Mouse (Mus musculus) adrenal gland, postnatal 36 days (tissue): Measurements from ENCODE around the gene Olfr157. TPM values are rescaled to one million over a fixed set of nuclear protein-coding genes. Genes with fewer than 3 reads are reported as not detected.
"Not testable (repeated sequence)": the region's sequence is repeated elsewhere in the genome, so short reads cannot be mapped to it uniquely, and the experiment has no call there.

Source experiments
- DNase-seq, 2 experiments: peaks; one replicate each; pipeline ENCODE4 v3.0.0; 2021; ENCODE audit warnings: mixed read lengths in 1 of 2
- total RNA-seq, 2 experiments: library from RNA; stranded (reverse); gene quantifications; 2 replicates each; pipeline ENCODE4 v1.2.3; 2021

Gene Olfr157
- total RNA-seq, 2 experiments from 2014 or later = not detected

DNA sequence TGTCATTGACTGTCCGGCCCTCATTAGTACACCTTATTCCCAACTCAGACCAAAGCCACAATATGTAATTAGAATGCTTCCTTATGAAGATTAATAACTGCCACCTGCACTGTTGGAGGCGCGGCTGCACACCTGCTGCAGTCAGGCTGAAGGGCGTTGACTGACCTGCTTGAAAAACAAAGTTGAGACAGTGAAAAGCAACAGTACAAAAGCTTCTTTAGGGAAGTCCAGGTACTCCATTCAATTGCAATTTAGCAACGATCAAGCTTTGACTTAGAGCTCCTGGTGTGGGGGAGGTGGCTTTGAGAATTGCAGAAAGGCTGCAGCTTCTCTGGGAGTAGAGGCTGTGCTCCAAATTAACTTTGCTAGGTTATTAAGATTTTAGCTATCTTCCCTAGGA, 44.2 kb downstream of the Olfr157 start:
- DNase-seq = not testable (repeated sequence)

DNA sequence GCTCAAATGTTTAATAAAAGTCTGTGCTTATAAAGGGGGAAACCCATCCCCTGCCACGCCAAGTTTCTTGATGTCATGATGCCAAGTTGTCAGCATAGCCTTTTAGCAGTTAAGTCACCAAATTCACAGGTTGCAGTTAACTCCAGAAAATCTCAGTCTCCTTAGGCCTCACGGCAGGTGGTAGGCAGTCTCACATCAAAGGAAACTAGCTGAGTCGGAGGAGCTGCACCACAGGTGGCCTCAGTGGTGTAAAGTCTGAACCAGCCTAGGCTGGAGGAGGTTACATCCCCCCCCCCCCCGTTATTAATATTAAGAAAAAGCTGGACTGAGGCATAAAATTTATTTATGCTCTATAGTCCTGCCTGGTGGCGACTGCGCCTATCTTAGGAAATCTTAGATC, 44.7 kb downstream of the Olfr157 start:
- DNase-seq = no peak

Other genes starting within 250 kb of the Olfr157 start
- 10 to 100 TPM; 27.7 to 37.9 TPM for gene Npr2, start 208.3 kb downstream of the Olfr157 start, total RNA-seq
- gene Spag8, start 186.6 kb downstream of the Olfr157 start, total RNA-seq = under 1 TPM; 0.30 to 0.40 TPM
- 10 to 100 TPM; 76.8 to 79.3 TPM for gene Hint2, start 183.7 kb downstream of the Olfr157 start, total RNA-seq
- gene Tmem8b, start 171.2 kb downstream of the Olfr157 start, total RNA-seq = 1 to 10 TPM; 4.7 to 5.0 TPM
- under 1 TPM; 0.20 TPM for gene Fam221b, start 171.1 kb downstream of the Olfr157 start, total RNA-seq
- not detected for gene Olfr70, start 139.4 kb downstream of the Olfr157 start, total RNA-seq
- gene Olfr71, start 129.9 kb downstream of the Olfr157 start, total RNA-seq = not detected
- 1 to 10 TPM; 2.3 to 3.9 TPM for gene Hrct1, start 113.0 kb downstream of the Olfr157 start, total RNA-seq
- 1 to 10 TPM; 1.7 to 2.6 TPM for gene Spaar, start 110.2 kb downstream of the Olfr157 start, total RNA-seq
- gene Olfr159, start 69.2 kb downstream of the Olfr157 start, total RNA-seq = not detected
- not detected for gene Olfr156, start 16.3 kb downstream of the Olfr157 start, total RNA-seq
- gene Olfr155, start 11.4 kb upstream of the Olfr157 start, total RNA-seq = not detected
- gene Reck, start 35.3 kb upstream of the Olfr157 start, total RNA-seq = 10 to 100 TPM; 20.6 to 22.0 TPM
- 1 to 10 TPM; 3.7 to 5.3 TPM for gene Glipr2, start 117.2 kb upstream of the Olfr157 start, total RNA-seq
- not detected for gene Ccin, start 143.3 kb upstream of the Olfr157 start, total RNA-seq
- gene Clta, start 164.3 kb upstream of the Olfr157 start, total RNA-seq = 100 to 1,000 TPM; 183 to 188 TPM
- gene Gne, start 244.0 kb upstream of the Olfr157 start, total RNA-seq = 10 to 100 TPM; 27.2 to 47.5 TPM